Mouse (Mus musculus) MEL (cell line): ENCODE data around the gene March4. TPM values are rescaled to one million over a fixed set of nuclear protein-coding genes. Genes with fewer than 3 reads are reported as not detected.

ENCODE experiments used
- DNase-seq: peaks from one replicate; pipeline ENCODE4 v3.0.0; 2011; ENCODE audit warnings: low read depth, low spot score
- H3K27ac ChIP-seq: 2 replicates; pipeline ENCODE4 v1.5.1; 2012; ENCODE audit warnings: low read depth, mild to moderate bottlenecking, control low read depth, low read length, moderate library complexity; ENCODE audit not compliant: control insufficient read depth
- H3K27me3 ChIP-seq, 2 experiments: fragments of 150-350 bp in 1 of 2; sonication (generic) in 1 of 2; 2 replicates each; pipeline ENCODE4 v1.6.1; 2012; ENCODE audit warnings: low read length in 2 of 2, mild to moderate bottlenecking in 2 of 2, improper control_type of control experiment in 1 of 2, moderate library complexity in 1 of 2; ENCODE audit not compliant: insufficient read depth in 2 of 2, control insufficient read depth in 1 of 2
- H3K36me3 ChIP-seq, 2 experiments: 2 replicates each; pipeline ENCODE4 v1.6.1; 2012 to 2014; ENCODE audit warnings: low read length in 2 of 2, improper control_type of control experiment in 1 of 2, inconsistent platforms in 1 of 2, mild to moderate bottlenecking in 1 of 2; ENCODE audit not compliant: insufficient read depth in 2 of 2, control insufficient read depth in 1 of 2
- H3K4me1 ChIP-seq, 2 experiments: fragments of 150-350 bp in 1 of 2; sonication (generic) in 1 of 2; 2 replicates each; pipeline ENCODE4 v1.6.1; 2012; ENCODE audit warnings: low read length in 2 of 2, improper control_type of control experiment in 1 of 2, mild to moderate bottlenecking in 1 of 2; ENCODE audit not compliant: insufficient read depth in 2 of 2, control insufficient read depth in 1 of 2
- H3K4me3 ChIP-seq, 2 experiments: fragments of 150-350 bp in 1 of 2; sonication (generic) in 1 of 2; 2 replicates each; pipeline ENCODE4 v1.5.1; 2012; ENCODE audit warnings: low read depth in 2 of 2, low read length in 2 of 2, mild to moderate bottlenecking in 2 of 2, moderate library complexity in 2 of 2, control low read depth in 1 of 2, improper control_type of control experiment in 1 of 2; ENCODE audit not compliant: control insufficient read depth in 1 of 2, insufficient read depth in 1 of 2
- H3K79me2 ChIP-seq: 2 replicates; pipeline ENCODE4 v1.6.1; 2012; ENCODE audit warnings: mild to moderate bottlenecking, low read length, moderate library complexity; ENCODE audit not compliant: control insufficient read depth, poor library complexity, insufficient read depth
- H3K9ac ChIP-seq: 2 replicates; pipeline ENCODE4 v1.6.1; 2012; ENCODE audit warnings: low read depth, mild to moderate bottlenecking, control low read depth, low read length, moderate library complexity; ENCODE audit not compliant: control insufficient read depth, poor library complexity, severe bottlenecking
- H3K9me3 ChIP-seq: fragments of 150-350 bp; sonication (generic); replicated peaks from 2 replicates; pipeline ENCODE4 v1.6.1; 2012; ENCODE audit warnings: mild to moderate bottlenecking, low read length, improper control_type of control experiment, moderate library complexity; ENCODE audit not compliant: insufficient read depth
- CHD1 ChIP-seq: IDR thresholded peaks from 2 replicates; pipeline ENCODE4 v1.6.1; 2012; ENCODE audit warnings: low read depth, mild to moderate bottlenecking, inconsistent platforms, low read length, improper control_type of control experiment
- CHD2 ChIP-seq: IDR thresholded peaks from 2 replicates; pipeline ENCODE4 v1.6.1; 2011; ENCODE audit warnings: low read length, improper control_type of control experiment
- E2F4 ChIP-seq: IDR thresholded peaks from 2 replicates; pipeline ENCODE4 v1.6.1; 2011; ENCODE audit warnings: low read depth, low read length, improper control_type of control experiment, borderline replicate concordance
- ELF1 ChIP-seq: IDR thresholded peaks from 2 replicates; pipeline ENCODE4 v1.6.1; 2014; ENCODE audit warnings: low read depth, mild to moderate bottlenecking, inconsistent platforms, low read length, improper control_type of control experiment, moderate library complexity
- ETS1 ChIP-seq: IDR thresholded peaks from 2 replicates; pipeline ENCODE4 v1.6.1; 2012; ENCODE audit warnings: low read depth, mild to moderate bottlenecking, inconsistent platforms, low read length, improper control_type of control experiment, moderate library complexity
- GABPA ChIP-seq: IDR thresholded peaks from 2 replicates; pipeline ENCODE4 v1.6.1; 2012; ENCODE audit warnings: low read depth, mild to moderate bottlenecking, inconsistent platforms, low read length, improper control_type of control experiment, moderate library complexity
- GATA1 ChIP-seq: IDR thresholded peaks from 2 replicates; pipeline ENCODE4 v1.6.1; 2011; ENCODE audit warnings: low read depth, low read length, improper control_type of control experiment
- HCFC1 ChIP-seq: IDR thresholded peaks from 2 replicates; pipeline ENCODE4 v1.6.1; 2012; ENCODE audit warnings: low read depth, mild to moderate bottlenecking, inconsistent platforms, low read length, improper control_type of control experiment, moderate library complexity
- MAFK ChIP-seq: IDR thresholded peaks from 2 replicates; pipeline ENCODE4 v1.6.1; 2011; ENCODE audit warnings: low read depth, mild to moderate bottlenecking, low read length, improper control_type of control experiment, borderline replicate concordance
- MAX ChIP-seq: IDR thresholded peaks from 2 replicates; pipeline ENCODE4 v1.6.1; 2011; ENCODE audit warnings: low read length, improper control_type of control experiment
- MAZ ChIP-seq: IDR thresholded peaks from 2 replicates; pipeline ENCODE4 v1.6.1; 2012; ENCODE audit warnings: low read depth, mild to moderate bottlenecking, inconsistent platforms, low read length, improper control_type of control experiment
- MXI1 ChIP-seq: IDR thresholded peaks from 2 replicates; pipeline ENCODE4 v1.6.1; 2011; ENCODE audit warnings: mild to moderate bottlenecking, low read depth, low read length, improper control_type of control experiment
- MYB ChIP-seq: IDR thresholded peaks from 2 replicates; pipeline ENCODE4 v1.6.1; 2011; ENCODE audit warnings: mild to moderate bottlenecking, low read depth, low read length, improper control_type of control experiment
- NRF1 ChIP-seq: IDR thresholded peaks from 2 replicates; pipeline ENCODE4 v1.6.1; 2014; ENCODE audit warnings: low read depth, mild to moderate bottlenecking, inconsistent platforms, low read length, improper control_type of control experiment, moderate library complexity; ENCODE audit not compliant: poor library complexity, insufficient read depth, severe bottlenecking
- POLR2A ChIP-seq, 2 experiments: IDR thresholded peaks; 2 replicates each; pipeline ENCODE4 v1.6.1; 2011 to 2012; ENCODE audit warnings: low read length in 2 of 2, mild to moderate bottlenecking in 2 of 2, control low read depth in 1 of 2, improper control_type of control experiment in 1 of 2, low read depth in 1 of 2, moderate library complexity in 1 of 2; ENCODE audit not compliant: control insufficient read depth in 1 of 2, insufficient read depth in 1 of 2, poor library complexity in 1 of 2
- POLR2AphosphoS2 ChIP-seq: IDR thresholded peaks from 2 replicates; pipeline ENCODE4 v1.6.1; 2011; ENCODE audit warnings: low read length, improper control_type of control experiment
- RAD21 ChIP-seq: IDR thresholded peaks from 2 replicates; pipeline ENCODE4 v1.6.1; 2011; ENCODE audit warnings: mild to moderate bottlenecking, low read depth, low read length, improper control_type of control experiment
- RCOR1 ChIP-seq: IDR thresholded peaks from 2 replicates; pipeline ENCODE4 v1.6.1; 2012; ENCODE audit warnings: low read depth, mild to moderate bottlenecking, inconsistent platforms, low read length, improper control_type of control experiment
- SIN3A ChIP-seq: IDR thresholded peaks from 2 replicates; pipeline ENCODE4 v1.6.1; 2012; ENCODE audit warnings: low read length, improper control_type of control experiment, inconsistent platforms
- TBP ChIP-seq: IDR thresholded peaks from 2 replicates; pipeline ENCODE4 v1.8.0; 2011; ENCODE audit warnings: low read depth, low read length, improper control_type of control experiment
- TCF12 ChIP-seq: IDR thresholded peaks from 2 replicates; pipeline ENCODE4 v1.6.1; 2014; ENCODE audit warnings: low read depth, mild to moderate bottlenecking, inconsistent platforms, low read length, improper control_type of control experiment, moderate library complexity
- USF1 ChIP-seq: IDR thresholded peaks from 2 replicates; pipeline ENCODE4 v1.6.1; 2014; ENCODE audit warnings: low read depth, mild to moderate bottlenecking, inconsistent platforms, low read length, improper control_type of control experiment, moderate library complexity
- ZC3H11A ChIP-seq: IDR thresholded peaks from 2 replicates; pipeline ENCODE4 v1.6.1; 2012; ENCODE audit warnings: low read depth, mild to moderate bottlenecking, inconsistent platforms, low read length, improper control_type of control experiment
- ZNF384 ChIP-seq: IDR thresholded peaks from 2 replicates; pipeline ENCODE4 v1.6.1; 2012; ENCODE audit warnings: low read depth, mild to moderate bottlenecking, inconsistent platforms, low read length, improper control_type of control experiment
- polyA plus RNA-seq, 2 experiments: library from polyadenylated mRNA; stranded (reverse) in 1 of 2; unstranded in 1 of 2; fragments of >175 nt in 1 of 2; fragments of >200 nt in 1 of 2; gene quantifications; 2 replicates each; pipeline versions ENCODE4 v1.2.1 to v1.2.4; 2012; ENCODE audit warnings: low replicate concordance in 2 of 2, low read depth in 1 of 2; ENCODE audit not compliant: insufficient read length in 2 of 2, insufficient read depth in 1 of 2, missing spikeins in 1 of 2
- total RNA-seq: library from RNA; depleted of rRNA; stranded (reverse); fragments of 300-350 nt; gene quantifications from 2 replicates; pipeline ENCODE4 v1.2.3, GENCODE M21; 2012

The March4 gene
- total and polyA plus RNA-seq, 3 experiments = not detected

- no peaks in the 10 kb centered on the region for H3K4me1 ChIP-seq
- TF ChIP-seq RAD21 = no peak
- TF ChIP-seq ZC3H11A = no peak
- H3K9me3 ChIP-seq = no peaks in the 10 kb centered on the region
- H3K27me3 ChIP-seq = no peaks in the 10 kb centered on the region
- H3K4me3 ChIP-seq = no peak overlapping the region
- no peak overlapping the region for H3K27ac ChIP-seq
- H3K9ac ChIP-seq = no peak overlapping the region
- no peak for DNase-seq
- H3K79me2 ChIP-seq = no peaks in the 10 kb centered on the region
- no peaks in the 10 kb centered on the region for H3K36me3 ChIP-seq
Observed at GRCm38 (mm10) chr1:72530516-72531196, 6.1 kb downstream of the March4 start.

- no peak for DNase-seq
- Histone ChIP-seq H3K79me2 (no peaks in the 10 kb centered on the region), H3K9me3 (no peaks in the 10 kb centered on the region), H3K9ac (no peak overlapping the region), H3K27ac (no peak overlapping the region), H3K4me1 (no peaks in the 10 kb centered on the region), H3K36me3 (no peaks in the 10 kb centered on the region), H3K27me3 (no peaks in the 10 kb centered on the region), H3K4me3 (no peak overlapping the region)
- TF ChIP-seq MAZ = no peak
- TF ChIP-seq HCFC1 = no peak
- TF ChIP-seq RCOR1 = no peak
- TF ChIP-seq NRF1 = no peak
- no peak for TF ChIP-seq MAFK
- no peak for TF ChIP-seq E2F4
- TF ChIP-seq CHD1 = no peak
Observed at GRCm38 (mm10) chr1:72529192-72529591, 7.5 kb downstream of the March4 start.

- TF ChIP-seq CHD1 (no peak), POLR2A (IDR thresholded peaks at IDR 0.05; ENCODE audit: control insufficient read depth in 1 of 2, insufficient read depth in 1 of 2, low read depth in 1 of 2, low read length in 2 of 2, poor library complexity in 1 of 2) (no peak), TCF12 (no peak), POLR2AphosphoS2 (no peak), MAX (no peak), ELF1 (no peak), ETS1 (no peak), ZNF384 (no peak), GATA1 (no peak), GABPA (no peak), MXI1 (no peak), MAZ (no peak), NRF1 (no peak), CHD2 (no peak), ZC3H11A (no peak), USF1 (no peak), TBP (no peak), HCFC1 (no peak), SIN3A (no peak), MYB (no peak)
- H3K79me2 ChIP-seq = no peaks in the 10 kb centered on the region
- no peaks in the 10 kb centered on the region for H3K4me1 ChIP-seq
- no peaks in the 10 kb centered on the region for H3K9me3 ChIP-seq
- H3K9ac ChIP-seq = no peak overlapping the region
- H3K4me3 ChIP-seq = no peak overlapping the region
- no peaks in the 10 kb centered on the region for H3K36me3 ChIP-seq
- H3K27ac ChIP-seq = no peak overlapping the region
- H3K27me3 ChIP-seq = no peaks in the 10 kb centered on the region
- no peak for DNase-seq
Observed at GRCm38 (mm10) chr1:72523601-72524000, 13.1 kb downstream of the March4 start.
